Mouse (Mus musculus) olfactory bulb, adult 2 months (tissue): ENCODE data around the gene Hivep3.

Experiments
- CTCF ChIP-seq: fragments of 200-500 bp; IDR thresholded peaks from 2 replicates; pipeline ENCODE4 v1.5.1; 2012; ENCODE audit warnings: low read depth, mild to moderate bottlenecking, low read length, moderate library complexity; ENCODE audit not compliant: insufficient read depth
- POLR2A ChIP-seq: fragments of 200-500 bp; IDR thresholded peaks from 2 replicates; pipeline ENCODE4 v1.6.1; 2012; ENCODE audit warnings: mild to moderate bottlenecking, low read depth, low read length, moderate library complexity; ENCODE audit not compliant: insufficient read depth

- TF ChIP-seq POLR2A (no peak), CTCF (no peak)
These were observed 243.0 kb downstream of the Hivep3 start for GRCm38 (mm10) chr4:119976428-119977168.
